Mouse (Mus musculus) left cerebral cortex, postnatal 25 days (tissue): ENCODE data around the gene Pfkm. TPM values are rescaled to one million over a fixed set of nuclear protein-coding genes. Genes with fewer than 3 reads are reported as not detected.

Source experiments
- DNase-seq, 2 experiments: peaks; one replicate each; pipeline ENCODE4 v3.0.0; 2022; ENCODE audit warnings: low spot score in 2 of 2, mixed read lengths in 1 of 2
- intact Hi-C: fragments of 180-260 bp; cut with DNase I; formaldehyde crosslinking; loops from one replicate; pipeline ENCODE4 v1.15.1; 2025
- total RNA-seq, 2 experiments: library from RNA; stranded (reverse); gene quantifications; 2 replicates each; pipeline ENCODE4 v1.2.3; 2021

The Pfkm gene
- total RNA-seq, 2 experiments from 2014 or later, result 398 to 408 TPM

GRCm38 (mm10) chr15:98093121-98094011 is 977 bp downstream of the Pfkm start, which contains the start of gene Senp1:
Gene Senp1, minus strand, starts transcription at chr15:98093744.
- DNase-seq, result peak; percentile 91
- intact Hi-C loops, result loop anchor here (2.0 to 10.0 kb wide), 6 partner anchors 15 to 411 kb away; partner anchors contain the start of genes Asb8, Ccdc184 and Zfp641

DNA sequence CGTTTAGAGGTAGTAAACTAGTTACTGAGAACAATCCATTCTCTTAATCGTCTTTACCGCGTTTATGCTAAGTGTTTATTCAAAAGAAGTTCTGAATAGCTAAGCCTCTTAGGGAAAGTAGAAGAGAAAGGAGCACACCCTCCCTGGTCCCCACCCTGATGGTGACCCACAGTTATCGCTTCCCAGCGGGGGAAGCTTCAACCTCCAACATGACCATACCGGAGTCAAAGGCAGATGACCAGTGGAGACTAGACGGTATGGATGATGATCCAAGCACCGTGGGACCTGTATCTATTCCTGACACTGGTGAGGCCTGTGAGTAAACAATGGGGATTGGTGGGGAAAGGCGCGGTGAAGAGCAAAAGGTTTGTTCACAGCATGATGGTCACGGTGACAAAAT is 2.5 kb downstream of the Pfkm start:
- DNase-seq, result no peak
- intact Hi-C loops, result loop anchor here (5.0 to 10.0 kb wide), 3 partner anchors 72 to 410 kb away; partner anchors contain the start of genes Asb8, Ccdc184 and Zfp641

- intact Hi-C loops, result loop anchor here (10.0 kb wide), 2 partner anchors 198 to 408 kb away; partner anchors contain the start of gene Zfp641
- DNase-seq, result no peak
Measured at GRCm38 (mm10) chr15:98096957-98097356, 4.6 kb downstream of the Pfkm start.

GRCm38 (mm10) chr15:98098519-98098918 is 6.1 kb downstream of the Pfkm start:
- intact Hi-C loops, result loop anchor here (10.0 kb wide), 2 partner anchors 196 to 406 kb away; partner anchors contain the start of gene Zfp641
- DNase-seq, result no peak

- intact Hi-C loops, result no loop called here
Measured at GRCm38 (mm10) chr15:98102401-98102800, 10.0 kb downstream of the Pfkm start.

GRCm38 (mm10) chr15:98106506-98106905 is 14.1 kb downstream of the Pfkm start:
- DNase-seq, result no peak
- intact Hi-C loops, result no loop called here

More at GRCm38 (mm10) chr15:98102401-98102800, 10.0 kb downstream of the Pfkm start:
- peak in 1 of 2 experiments; percentile 50 for DNase-seq

- intact Hi-C loops, result no loop called here
- DNase-seq, result no peak
Measured at GRCm38 (mm10) chr15:98107230-98107629, 14.8 kb downstream of the Pfkm start.

- DNase-seq, result no peak
- intact Hi-C loops, result loop anchor here (2.0 kb wide), 2 partner anchors 15 to 35 kb away; partner anchors contain the start of genes Pfkm and Senp1
Measured at GRCm38 (mm10) chr15:98107703-98108296, 15.4 kb downstream of the Pfkm start.

DNA sequence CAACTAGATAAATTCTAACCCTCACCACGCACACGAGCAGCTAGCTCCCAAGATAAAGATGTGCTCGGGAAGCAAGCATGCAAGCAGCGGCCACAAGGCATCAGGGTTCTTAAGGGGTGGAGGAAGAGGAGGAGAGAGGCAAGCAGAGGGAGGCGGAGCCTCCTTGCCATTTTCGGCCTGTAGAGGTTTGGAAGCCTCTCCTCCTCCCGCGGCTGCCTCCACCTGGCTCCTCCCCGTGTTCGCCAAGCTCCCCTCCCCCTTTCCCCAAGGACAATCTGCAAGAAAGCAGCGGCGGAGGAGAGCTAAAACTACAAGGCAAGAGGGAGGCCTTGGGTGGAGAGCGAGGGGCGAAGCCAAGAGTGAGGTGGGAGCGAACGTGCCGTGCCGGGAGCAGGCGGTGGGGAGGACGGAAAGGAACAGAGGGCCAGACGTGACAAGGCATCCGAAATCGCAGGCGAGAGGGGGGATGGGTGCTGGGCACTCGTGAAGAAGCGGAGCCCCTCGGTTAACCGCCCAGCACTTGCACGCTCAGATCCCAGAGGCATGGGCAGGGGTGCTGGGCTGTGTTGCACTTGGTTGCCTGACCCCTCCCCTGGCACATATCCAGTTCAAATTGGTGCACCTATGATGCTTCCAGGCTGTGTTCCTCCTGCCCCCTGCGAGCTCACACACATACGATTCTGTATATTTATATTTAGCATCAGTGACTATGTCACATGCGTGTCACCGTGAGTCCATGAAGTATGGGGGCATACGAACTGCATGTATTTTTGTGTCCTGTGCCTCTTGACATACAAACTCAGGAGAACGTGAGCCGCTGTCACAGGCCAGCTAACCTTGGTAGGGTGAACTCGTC is 16.1 kb downstream of the Pfkm start:
- intact Hi-C loops, result loop anchor here (2.0 kb wide), 2 partner anchors 16 to 34 kb away; partner anchors contain the start of genes Pfkm and Senp1
- peak; percentile 85 to 96 for DNase-seq

- DNase-seq, result no peak
- intact Hi-C loops, result no loop called here
Measured at GRCm38 (mm10) chr15:98111791-98112190, 19.4 kb downstream of the Pfkm start.

GRCm38 (mm10) chr15:98114098-98114851 is 21.9 kb downstream of the Pfkm start:
- intact Hi-C loops, result no loop called here

DNA sequence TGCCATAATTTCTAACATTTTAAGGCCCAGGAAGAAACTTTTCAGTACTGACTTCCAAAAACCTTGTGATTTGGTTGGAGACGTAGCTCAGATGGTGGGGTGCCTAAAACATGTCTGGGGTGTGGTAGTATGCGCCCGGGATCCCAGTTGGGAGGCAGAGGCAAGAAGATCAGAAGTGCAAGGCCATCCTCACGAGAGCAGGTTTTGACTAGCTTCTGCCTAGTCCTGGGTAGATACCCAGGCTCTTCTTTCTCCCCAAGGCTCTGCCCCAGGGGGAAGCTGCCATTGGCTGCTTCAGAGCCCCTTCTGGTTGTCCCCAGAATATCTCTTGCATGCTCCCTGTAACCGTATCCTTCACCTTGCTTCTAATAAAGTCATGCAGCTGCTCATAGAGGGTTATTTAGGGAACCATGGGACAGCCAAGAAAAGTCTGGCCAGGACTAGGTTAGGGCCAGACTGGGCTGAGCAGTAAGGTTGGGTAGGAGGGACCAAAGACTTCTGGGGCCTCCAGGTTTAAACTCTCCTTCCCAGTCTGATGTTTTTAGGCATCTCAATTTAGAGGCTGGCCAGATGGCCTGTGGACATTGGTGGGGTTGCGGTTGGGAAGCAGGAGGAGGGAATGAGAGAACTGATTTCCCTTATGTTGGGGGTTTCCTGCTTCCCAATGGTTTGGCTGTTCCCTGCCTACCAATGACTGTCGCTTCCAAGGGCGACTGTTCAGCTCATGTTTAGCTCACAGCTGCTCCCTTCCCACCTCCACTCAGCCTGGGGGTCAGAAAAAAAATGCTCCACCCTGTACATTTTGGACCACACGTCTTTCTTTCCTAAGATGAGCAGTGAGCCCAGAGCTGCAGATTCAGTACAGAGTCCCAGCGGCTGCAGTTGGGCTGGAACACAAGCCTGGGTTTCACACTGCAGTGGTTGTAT is 22.7 kb downstream of the Pfkm start:
- intact Hi-C loops, result no loop called here
- no peak for DNase-seq

More at GRCm38 (mm10) chr15:98114098-98114851, 21.9 kb downstream of the Pfkm start:
- DNase-seq, result no peak

GRCm38 (mm10) chr15:98115779-98116163 is 23.4 kb downstream of the Pfkm start:
- intact Hi-C loops, result no loop called here
- no peak for DNase-seq

DNA sequence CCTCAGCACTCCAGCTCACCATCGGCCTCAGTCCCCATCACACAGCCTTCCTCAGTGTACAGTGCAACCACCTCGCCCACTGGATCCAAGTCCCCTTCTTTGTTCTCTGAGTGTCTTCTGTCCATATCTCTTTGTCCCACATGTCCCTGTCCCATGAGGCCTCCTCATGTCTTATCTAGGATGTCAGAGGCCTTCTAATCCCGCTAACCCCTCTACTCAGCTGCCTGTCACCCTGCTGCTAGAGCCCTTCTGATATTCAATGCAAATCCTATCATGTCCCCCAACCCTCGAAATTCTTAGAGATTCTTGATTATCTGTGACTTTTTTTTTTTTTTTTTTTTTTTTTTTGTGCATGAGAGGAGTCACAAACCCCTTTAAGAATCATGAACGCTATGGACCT is 23.9 kb downstream of the Pfkm start:
- DNase-seq, result no peak
- intact Hi-C loops, result no loop called here

GRCm38 (mm10) chr15:98119363-98119762 is 27.0 kb downstream of the Pfkm start:
- intact Hi-C loops, result no loop called here
- no peak for DNase-seq

- intact Hi-C loops, result no loop called here
- no peak for DNase-seq
Measured at GRCm38 (mm10) chr15:98120831-98121230, 28.4 kb downstream of the Pfkm start.

GRCm38 (mm10) chr15:98131001-98131400 is 38.6 kb downstream of the Pfkm start:
- intact Hi-C loops, result no loop called here
- DNase-seq, result no peak

GRCm38 (mm10) chr15:98131451-98131850 is 39.1 kb downstream of the Pfkm start:
- intact Hi-C loops, result no loop called here

More at GRCm38 (mm10) chr15:98131451-98131850, 39.1 kb downstream of the Pfkm start:
- DNase-seq, result no peak
